Mouse (Mus musculus) T-helper 1 cell (primary cell): ENCODE results near the gene Asap3.

Source experiments
- in situ Hi-C: fragments of 300-600 bp; cut with MboI, MseI; formaldehyde crosslinking; loops from one replicate; pipeline ENCODE4 v1.15.1; 2025; ENCODE audit warnings: high pct_unique_total_duplicates

Gene Asap3

GRCm38 (mm10) chr4:136291692-136292091, 85.5 kb downstream of the Asap3 start:
- in situ Hi-C loops: no loop called here
